Mouse (Mus musculus): ENCODE measurements around the gene Ndufa6. TPM values are rescaled to one million over a fixed set of nuclear protein-coding genes. Genes with fewer than 3 reads are reported as not detected.
"Not testable (repeated sequence)": the region's sequence is repeated elsewhere in the genome, so short reads cannot be mapped to it uniquely, and the experiment has no call there.

Gene Ndufa6
- total and polyA plus RNA-seq, 3 experiments, result 235 to 417 TPM; not detected in 1

DNA sequence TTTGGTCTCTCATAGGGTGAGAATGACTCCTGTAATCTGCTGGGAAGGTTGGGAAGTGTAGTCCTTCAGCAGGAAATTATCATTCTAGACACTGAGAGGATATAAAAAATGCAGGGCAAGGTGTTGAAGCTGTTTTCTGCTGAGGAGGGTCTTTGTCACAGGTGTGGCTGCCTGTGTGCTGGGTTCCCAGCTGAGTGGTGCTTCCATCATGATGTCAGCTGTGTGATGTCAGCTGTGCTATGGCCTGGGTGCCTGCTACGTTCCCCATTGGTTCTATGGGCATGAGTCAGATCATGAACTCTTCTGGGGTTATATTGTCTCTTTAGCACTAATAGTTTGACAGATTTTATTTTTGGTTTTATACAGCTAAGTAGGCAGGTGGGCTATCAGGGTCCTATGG lies 14.7 kb upstream of the Ndufa6 start:
- Histone ChIP-seq H3K4me3 (ENCODE audit: control insufficient read depth in 1 of 2, insufficient read depth in 1 of 2, low read depth in 2 of 2, low read length in 2 of 2) (no peak overlapping the region), H3K4me1 (ENCODE audit: control insufficient read depth in 1 of 2, insufficient read depth in 2 of 2, low read length in 2 of 2) (no peaks in the 10 kb centered on the region), H3K9me3 (replicated peaks; ENCODE audit: insufficient read depth, low read length) (no peaks in the 10 kb centered on the region), H3K9ac (ENCODE audit: control insufficient read depth, low read depth, low read length, poor library complexity, severe bottlenecking) (no peak overlapping the region), H3K27ac (ENCODE audit: control insufficient read depth, low read depth, low read length) (no peak overlapping the region), H3K27me3 (ENCODE audit: control insufficient read depth in 1 of 2, insufficient read depth in 2 of 2, low read length in 2 of 2) (peaks cover 2 to 3% of the 10 kb centered on the region in 2 experiments; a peak in 3 of 4 replicates), H3K79me2 (ENCODE audit: control insufficient read depth, insufficient read depth, low read length, poor library complexity) (no peaks in the 10 kb centered on the region), H3K36me3 (ENCODE audit: control insufficient read depth in 1 of 2, insufficient read depth in 2 of 2, low read length in 2 of 2) (no peaks in the 10 kb centered on the region)
- DNase-seq (ENCODE audit: low read depth, low spot score), result no peak
- TF ChIP-seq GATA1 (IDR thresholded peaks at IDR 0.05; ENCODE audit: low read depth, low read length) (no peak), CHD2 (IDR thresholded peaks at IDR 0.05; ENCODE audit: low read length) (no peak), SMC3 (IDR thresholded peaks at IDR 0.05; ENCODE audit: low read depth, low read length) (no peak), RAD21 (IDR thresholded peaks at IDR 0.05; ENCODE audit: low read depth, low read length) (no peak), EP300 (IDR thresholded peaks at IDR 0.05; ENCODE audit: low read depth in 1 of 2, low read length in 2 of 2) (no peak), ZKSCAN1 (IDR thresholded peaks at IDR 0.05; ENCODE audit: low read depth, low read length) (no peak), MAX (IDR thresholded peaks at IDR 0.05; ENCODE audit: low read length) (no peak), BHLHE40 (IDR thresholded peaks at IDR 0.05; ENCODE audit: borderline replicate concordance, low read depth, low read length) (no peak), TAL1 (IDR thresholded peaks at IDR 0.05; ENCODE audit: low read length) (no peak), ZNF384 (IDR thresholded peaks at IDR 0.05; ENCODE audit: low read depth, low read length) (no peak), KAT2A (conservative IDR thresholded peaks at IDR 0.05; ENCODE audit: low read depth, low read length) (no peak), ZMIZ1 (IDR thresholded peaks at IDR 0.05; ENCODE audit: low read depth, low read length) (no peak), CTCF (IDR thresholded peaks at IDR 0.05 in 2 of 3, conservative IDR thresholded peaks at IDR 0.05 in 1 of 3; ENCODE audit: control insufficient read depth in 1 of 3, insufficient read depth in 1 of 3, low read depth in 2 of 3, low read length in 3 of 3, poor library complexity in 1 of 3, severe bottlenecking in 1 of 3) (no peak), CHD1 (IDR thresholded peaks at IDR 0.05; ENCODE audit: low read depth, low read length) (no peak), POLR2AphosphoS2 (IDR thresholded peaks at IDR 0.05; ENCODE audit: low read length) (no peak), MXI1 (IDR thresholded peaks at IDR 0.05; ENCODE audit: low read depth, low read length) (no peak), HCFC1 (IDR thresholded peaks at IDR 0.05; ENCODE audit: low read depth, low read length) (no peak), MYC (IDR thresholded peaks at IDR 0.05; ENCODE audit: low read depth, low read length) (no peak), MAFK (IDR thresholded peaks at IDR 0.05; ENCODE audit: borderline replicate concordance, low read depth, low read length) (no peak), USF2 (IDR thresholded peaks at IDR 0.05; ENCODE audit: borderline replicate concordance in 1 of 2, insufficient read depth in 1 of 2, low read depth in 1 of 2, low read length in 2 of 2) (no peak)

DNA sequence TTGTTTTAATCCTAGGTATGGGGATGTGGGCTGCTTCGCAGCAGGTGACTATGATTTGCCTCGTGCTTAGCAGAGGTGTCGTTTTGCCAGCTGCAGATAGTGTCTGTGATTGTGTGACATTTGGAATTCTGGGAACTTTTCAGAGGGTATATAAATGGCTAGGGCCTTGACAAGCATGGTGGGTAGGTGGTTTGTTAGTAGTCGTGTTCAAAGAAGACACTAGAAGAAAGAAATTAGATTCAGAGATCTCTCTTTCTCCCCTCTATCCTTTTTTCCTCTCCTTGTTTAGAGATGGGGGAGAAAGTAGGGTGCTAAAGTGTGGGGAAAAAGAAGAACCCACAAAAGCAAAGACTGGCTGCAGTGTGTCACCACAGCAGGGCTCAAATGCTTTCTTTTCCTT lies 14.0 kb upstream of the Ndufa6 start:
- no peak for DNase-seq (ENCODE audit: low read depth, low spot score)
- no peaks in the 10 kb centered on the region for H3K79me2 ChIP-seq (ENCODE audit: control insufficient read depth, insufficient read depth, low read length, poor library complexity)
- no peaks in the 10 kb centered on the region for H3K9me3 ChIP-seq (replicated peaks; ENCODE audit: insufficient read depth, low read length)
- no peak overlapping the region for H3K27ac ChIP-seq (ENCODE audit: control insufficient read depth, low read depth, low read length)
- H3K4me3 ChIP-seq (ENCODE audit: control insufficient read depth in 1 of 2, insufficient read depth in 1 of 2, low read depth in 2 of 2, low read length in 2 of 2), result no peak overlapping the region
- no peak overlapping the region for H3K9ac ChIP-seq (ENCODE audit: control insufficient read depth, low read depth, low read length, poor library complexity, severe bottlenecking)
- H3K4me1 ChIP-seq (ENCODE audit: control insufficient read depth in 1 of 2, insufficient read depth in 2 of 2, low read length in 2 of 2), result no peaks in the 10 kb centered on the region
- no peaks in the 10 kb centered on the region for H3K36me3 ChIP-seq (ENCODE audit: control insufficient read depth in 1 of 2, insufficient read depth in 2 of 2, low read length in 2 of 2)
- TF ChIP-seq POLR2AphosphoS2 (IDR thresholded peaks at IDR 0.05; ENCODE audit: low read length) (no peak), ETS1 (IDR thresholded peaks at IDR 0.05; ENCODE audit: low read depth, low read length) (no peak), USF1 (IDR thresholded peaks at IDR 0.05; ENCODE audit: low read depth, low read length) (no peak), BHLHE40 (IDR thresholded peaks at IDR 0.05; ENCODE audit: borderline replicate concordance, low read depth, low read length) (no peak), NRF1 (IDR thresholded peaks at IDR 0.05; ENCODE audit: insufficient read depth, low read depth, low read length, poor library complexity, severe bottlenecking) (no peak), MYB (IDR thresholded peaks at IDR 0.05; ENCODE audit: low read depth, low read length) (no peak), MYC (IDR thresholded peaks at IDR 0.05; ENCODE audit: low read depth, low read length) (no peak), TAL1 (IDR thresholded peaks at IDR 0.05; ENCODE audit: low read length) (no peak), MAFK (IDR thresholded peaks at IDR 0.05; ENCODE audit: borderline replicate concordance, low read depth, low read length) (no peak), ZC3H11A (IDR thresholded peaks at IDR 0.05; ENCODE audit: low read depth, low read length) (no peak), JUND (IDR thresholded peaks at IDR 0.05; ENCODE audit: low read depth, low read length) (no peak), SIN3A (IDR thresholded peaks at IDR 0.05; ENCODE audit: low read length) (no peak)
- peaks cover 2 to 3% of the 10 kb centered on the region in 2 experiments; a peak in 3 of 4 replicates for H3K27me3 ChIP-seq (ENCODE audit: control insufficient read depth in 1 of 2, insufficient read depth in 2 of 2, low read length in 2 of 2)

DNA sequence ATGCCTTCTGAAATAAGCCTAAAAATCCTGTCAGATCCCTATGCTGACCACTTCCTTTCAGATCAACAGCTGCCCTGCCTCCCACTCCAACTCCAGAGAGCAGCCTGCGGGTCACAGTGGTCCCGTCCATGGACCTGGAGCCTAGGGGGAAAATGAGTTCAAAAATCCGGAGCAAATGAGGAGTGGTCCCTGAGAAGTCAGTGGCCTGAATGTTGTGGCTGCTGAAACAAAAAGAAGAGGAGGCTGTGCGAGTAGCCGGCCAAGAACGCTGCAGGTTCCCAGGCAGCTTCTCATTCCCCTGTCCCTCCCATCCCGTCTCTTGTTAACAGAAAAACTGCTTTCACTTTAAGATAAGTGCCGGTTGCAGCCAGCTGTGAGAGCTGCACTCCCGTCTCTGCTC lies 10.4 kb upstream of the Ndufa6 start:
- H3K79me2 ChIP-seq (ENCODE audit: control insufficient read depth, insufficient read depth, low read length, poor library complexity); H3K27me3 ChIP-seq (ENCODE audit: control insufficient read depth in 1 of 2, insufficient read depth in 2 of 2, low read length in 2 of 2); H3K9me3 ChIP-seq (replicated peaks; ENCODE audit: insufficient read depth, low read length); H3K36me3 ChIP-seq (ENCODE audit: control insufficient read depth in 1 of 2, insufficient read depth in 2 of 2, low read length in 2 of 2): not testable (repeated sequence)
- DNase-seq (ENCODE audit: low read depth, low spot score), result peak; percentile 42
- H3K9ac ChIP-seq (ENCODE audit: control insufficient read depth, low read depth, low read length, poor library complexity, severe bottlenecking), result peak overlapping the region; percentile 77
- peak overlapping the region; percentile 96 for H3K27ac ChIP-seq (ENCODE audit: control insufficient read depth, low read depth, low read length)
- H3K4me1 ChIP-seq (ENCODE audit: control insufficient read depth in 1 of 2, insufficient read depth in 2 of 2, low read length in 2 of 2), result peaks cover 8 to 13% of the 10 kb centered on the region in 2 experiments
- peak overlapping the region; percentile 75 to 78 for H3K4me3 ChIP-seq (ENCODE audit: control insufficient read depth in 1 of 2, insufficient read depth in 1 of 2, low read depth in 2 of 2, low read length in 2 of 2)
